Mouse (Mus musculus): ENCODE results near the gene Rnaseh2b. TPM values are rescaled to one million over a fixed set of nuclear protein-coding genes. Genes with fewer than 3 reads are reported as not detected.

Rnaseh2b gene
- polyA plus RNA-seq, 1 experiment = 22.2 TPM

GRCm38 (mm10) chr14:62361263-62361980, 69.0 kb downstream of the Rnaseh2b start:
- DNase-seq (ENCODE audit: low spot score) = no peak

- DNase-seq (ENCODE audit: low spot score) = no peak
Observed at GRCm38 (mm10) chr14:62363774-62364173, 71.4 kb downstream of the Rnaseh2b start.

GRCm38 (mm10) chr14:62370819-62371218, 78.4 kb downstream of the Rnaseh2b start:
- no peak for DNase-seq (ENCODE audit: low spot score)

GRCm38 (mm10) chr14:62374001-62374400, 81.6 kb downstream of the Rnaseh2b start:
- DNase-seq (ENCODE audit: low spot score) = no peak

- DNase-seq (ENCODE audit: low spot score) = no peak
Observed at GRCm38 (mm10) chr14:62375694-62376093, 83.3 kb downstream of the Rnaseh2b start.

- no peak for DNase-seq (ENCODE audit: low spot score)
Observed at GRCm38 (mm10) chr14:62376115-62376514, 83.7 kb downstream of the Rnaseh2b start.

DNA sequence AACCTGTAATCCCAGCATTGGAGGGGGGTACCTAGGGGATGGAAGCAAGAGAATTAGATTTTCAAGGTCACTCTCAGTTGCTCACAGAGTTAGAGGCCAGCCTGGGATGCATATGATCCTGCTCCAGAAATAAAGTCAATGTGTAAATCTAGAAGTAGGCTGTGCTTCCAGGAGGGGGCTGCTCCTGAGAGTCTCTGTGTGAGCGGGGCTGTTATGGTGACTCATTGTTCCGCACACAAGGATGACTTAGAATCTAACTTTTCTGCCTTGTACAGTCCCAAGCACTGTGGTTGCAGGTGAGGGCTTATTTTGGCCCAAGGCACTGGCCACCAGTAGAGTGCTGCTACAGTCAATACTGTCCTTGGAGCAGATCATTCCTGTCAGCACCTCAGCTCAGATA, 87.0 kb downstream of the Rnaseh2b start:
- no peak for DNase-seq (ENCODE audit: low spot score)

DNA sequence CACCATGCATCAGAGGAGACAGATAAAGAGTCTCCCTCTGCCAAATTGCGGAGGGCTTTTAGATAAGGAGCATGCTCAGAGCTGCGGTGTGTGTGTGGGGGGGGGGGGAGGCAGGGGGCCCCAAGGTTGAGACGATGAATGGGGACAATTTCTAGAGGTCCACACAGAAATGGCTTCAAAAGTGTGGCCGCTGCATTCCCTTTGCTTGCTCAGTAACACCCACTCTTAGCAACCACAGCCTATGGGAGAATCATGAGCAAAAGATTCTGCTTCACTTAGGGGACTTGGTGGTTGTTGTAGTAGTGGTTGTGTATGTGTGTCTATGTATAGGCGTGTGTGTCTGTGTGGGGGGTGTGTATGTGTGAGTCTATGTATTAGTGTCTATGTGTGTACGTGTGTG, 88.2 kb downstream of the Rnaseh2b start:
- DNase-seq (ENCODE audit: low spot score) = no peak

- DNase-seq (ENCODE audit: low spot score) = no peak
Observed at GRCm38 (mm10) chr14:62383109-62383508, 90.7 kb downstream of the Rnaseh2b start.

GRCm38 (mm10) chr14:62383786-62384299, 91.5 kb downstream of the Rnaseh2b start:
- DNase-seq (ENCODE audit: low spot score) = no peak

GRCm38 (mm10) chr14:62389064-62389728, 96.8 kb downstream of the Rnaseh2b start:
- no peak for DNase-seq (ENCODE audit: low spot score)

GRCm38 (mm10) chr14:62389729-62390536, 97.5 kb downstream of the Rnaseh2b start:
- no peak for DNase-seq (ENCODE audit: low spot score)

DNA sequence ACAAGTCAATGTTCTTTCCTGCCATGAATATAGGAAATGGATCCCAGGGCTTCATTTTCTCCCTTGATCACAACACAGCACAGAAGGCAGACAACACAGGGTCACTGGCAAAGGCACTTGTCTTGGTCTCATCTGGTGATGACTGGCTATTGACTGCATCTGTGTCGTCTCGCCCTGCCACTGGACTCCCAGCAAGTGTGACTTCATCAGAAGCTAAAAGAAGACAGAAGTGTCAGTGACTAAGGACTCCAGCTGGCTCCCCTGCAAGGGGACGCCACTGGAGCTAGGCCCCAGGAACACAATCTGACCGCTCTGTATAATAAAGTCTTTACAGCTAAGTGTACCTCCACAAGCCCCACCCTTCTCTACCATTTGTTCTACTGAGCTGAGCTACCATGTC, 100.4 kb downstream of the Rnaseh2b start:
- DNase-seq (ENCODE audit: low spot score) = no peak

DNA sequence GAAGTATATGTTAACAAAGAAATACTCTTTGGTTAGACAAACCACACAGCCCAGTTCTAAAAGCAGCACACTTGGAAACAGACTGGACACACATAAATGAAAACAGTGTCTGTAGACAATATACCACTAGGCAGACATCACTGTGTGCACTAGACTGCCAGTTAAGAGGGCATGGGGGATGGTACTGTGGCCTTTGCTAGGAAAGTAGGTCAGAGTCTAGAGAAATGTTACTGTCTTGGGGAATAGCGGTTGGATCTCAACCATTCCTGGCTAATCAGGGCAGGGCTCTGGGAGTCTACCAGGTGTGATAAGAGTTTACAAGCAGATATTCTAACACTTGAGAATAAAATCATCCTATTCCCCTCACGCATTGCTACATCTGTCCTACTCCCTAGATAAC, 103.0 kb downstream of the Rnaseh2b start:
- no peak for DNase-seq (ENCODE audit: low spot score)

- DNase-seq (ENCODE audit: low spot score) = no peak
Observed at GRCm38 (mm10) chr14:62416007-62416741, 123.8 kb downstream of the Rnaseh2b start.

DNA sequence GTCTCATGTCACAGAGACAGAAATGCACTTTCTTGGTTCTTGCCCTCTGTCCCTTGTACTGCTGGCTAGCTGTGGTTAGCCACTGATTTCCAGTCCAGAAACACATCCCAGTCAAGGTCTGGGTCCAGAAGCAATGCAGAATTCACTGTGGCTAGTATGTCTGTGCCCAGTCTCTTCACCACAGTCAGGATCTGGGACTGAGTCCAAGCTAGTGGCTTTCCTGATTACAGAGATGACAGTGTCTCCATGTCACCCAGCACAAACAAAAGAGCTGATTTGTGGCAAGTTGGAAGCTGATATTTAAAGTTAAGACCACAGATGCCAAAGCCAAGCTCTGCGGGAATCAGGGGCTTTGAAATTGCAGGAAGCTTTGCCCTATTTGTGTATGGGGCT, 124.3 kb downstream of the Rnaseh2b start:
- DNase-seq (ENCODE audit: low spot score) = no peak

GRCm38 (mm10) chr14:62417501-62417900, 125.1 kb downstream of the Rnaseh2b start:
- DNase-seq (ENCODE audit: low spot score) = no peak

GRCm38 (mm10) chr14:62422265-62422664, 129.9 kb downstream of the Rnaseh2b start:
- no peak for DNase-seq (ENCODE audit: low spot score)

All from urinary bladder, adult 2 months (tissue).